In genomic region chr10:115809169-115809568, GRCm38 (mm10) we compare ENCODE assay signal across 21 mouse cellular contexts. TPM values are rescaled to one million over a fixed set of nuclear protein-coding genes. Genes with fewer than 3 reads are reported as not detected.
DNase-seq lines count a peak whose midpoint lies in the region; ATAC-seq and TF ChIP-seq lines count a peak whose summit lies in the region.
"Had no signal": no experiment of that assay in that cellular context is flagged by ENCODE, and none has a peak within 500 bp of the region (broad histone marks: within the 10 kb centered on the region; RNA-seq: fewer than 3 reads in every experiment).

No protein-coding gene starts in this region.

- DNase-seq in kidney, adult 2 months: peak; percentile 93
- peak; percentile 55 for DNase-seq in kidney, postnatal 10 days
- DNase-seq in liver, postnatal 0 days: no peak
- no peak for DNase-seq in thymus, postnatal 25 days
- no peak for DNase-seq in cerebellum, adult 8-10 months
- no peak for DNase-seq in gastrocnemius, adult 18-20 months (ENCODE audit: low spot score)
- DNase-seq: adrenal gland, postnatal 14 days; cerebellum, postnatal 10 days; gastrocnemius, postnatal 36 days; left cerebral cortex, postnatal 4 days; lung, adult 18-20 months; lung, postnatal 14 days had no signal

- H3K9ac ChIP-seq in intestine, embryonic 16.5 days (ENCODE audit: low read depth, low read length): no peak overlapping the region
- H3K9ac ChIP-seq in liver, postnatal 0 days (replicated peaks): no peak overlapping the region
- H3K9ac ChIP-seq: forebrain, embryonic 15.5 days; midbrain, embryonic 15.5 days; neural tube, embryonic 15.5 days had no signal

- H3K9me3 ChIP-seq in intestine, embryonic 16.5 days (ENCODE audit: control insufficient read depth, low read length): no peaks in the 10 kb centered on the region
- H3K9me3 ChIP-seq in liver, postnatal 0 days (ENCODE audit: low read length): no peaks in the 10 kb centered on the region
- H3K9me3 ChIP-seq: forebrain, embryonic 15.5 days; hindbrain, embryonic 10.5 days; midbrain, embryonic 15.5 days; neural tube, embryonic 15.5 days had no signal

- H3K4me1 ChIP-seq in intestine, embryonic 16.5 days (ENCODE audit: control insufficient read depth, insufficient read depth, low read length): no peaks in the 10 kb centered on the region
- H3K4me1 ChIP-seq in kidney, adult 2 months (ENCODE audit: control insufficient read depth, insufficient read depth, low read length): peaks cover 14% of the 10 kb centered on the region
- H3K4me1 ChIP-seq in liver, postnatal 0 days (ENCODE audit: insufficient read depth): no peaks in the 10 kb centered on the region
- H3K4me1 ChIP-seq: forebrain, embryonic 15.5 days; hindbrain, embryonic 10.5 days; midbrain, embryonic 15.5 days; neural tube, embryonic 15.5 days had no signal

- no peak overlapping the region for H3K27ac ChIP-seq in intestine, embryonic 16.5 days (ENCODE audit: low read length)
- H3K27ac ChIP-seq in kidney, adult 2 months (ENCODE audit: insufficient read depth, low read depth, low read length): peak overlapping the region; percentile 98
- H3K27ac ChIP-seq in liver, postnatal 0 days (ENCODE audit: low read depth): no peak overlapping the region
- H3K27ac ChIP-seq: forebrain, embryonic 15.5 days; hindbrain, embryonic 10.5 days; hindbrain, postnatal 0 days; layer of hippocampus, adult 2 months; midbrain, embryonic 15.5 days; neural tube, embryonic 15.5 days had no signal

- TF ChIP-seq POLR2A in kidney, adult 2 months (IDR thresholded peaks at IDR 0.05; ENCODE audit: low read depth, low read length): no peak

- TF ChIP-seq EP300 in liver, postnatal 0 days (IDR thresholded peaks at IDR 0.05; ENCODE audit: low read depth): no peak

- no peaks in the 10 kb centered on the region for H3K27me3 ChIP-seq in intestine, embryonic 16.5 days (replicated peaks; ENCODE audit: control insufficient read depth, insufficient read depth, low read length)
- H3K27me3 ChIP-seq in kidney, adult 2 months (replicated peaks; ENCODE audit: control insufficient read depth, insufficient read depth, low read length): no peaks in the 10 kb centered on the region
- no peaks in the 10 kb centered on the region for H3K27me3 ChIP-seq in liver, postnatal 0 days (ENCODE audit: insufficient read depth, low read length)
- H3K27me3 ChIP-seq: forebrain, embryonic 15.5 days; midbrain, embryonic 15.5 days; neural tube, embryonic 15.5 days had no signal

- no peak overlapping the region for H3K4me3 ChIP-seq in intestine, embryonic 16.5 days (ENCODE audit: low read length)
- H3K4me3 ChIP-seq in kidney, adult 2 months (ENCODE audit: insufficient read depth, low read depth, low read length): no peak overlapping the region
- no peak overlapping the region for H3K4me3 ChIP-seq in liver, postnatal 0 days (ENCODE audit: low read depth, low read length)
- H3K4me3 ChIP-seq: forebrain, embryonic 15.5 days; hindbrain, embryonic 10.5 days; layer of hippocampus, adult 2 months; midbrain, embryonic 15.5 days; myocyte; neural tube, embryonic 15.5 days had no signal

- 42% methylated on average over 7 of the region's 7 CpGs for WGBS in intestine, embryonic 16.5 days
- WGBS in kidney, adult 2 months: 20% methylated on average over 7 of the region's 7 CpGs
- WGBS in liver, postnatal 0 days (ENCODE audit: insufficient replicate concordance): 60% methylated on average over 7 of the region's 7 CpGs

- TF ChIP-seq CTCF in kidney, adult 2 months (conservative IDR thresholded peaks at IDR 0.05; ENCODE audit: insufficient read depth, insufficient read length, low read depth, low read length): no peak
- TF ChIP-seq CTCF in liver, postnatal 0 days (IDR thresholded peaks at IDR 0.05; ENCODE audit: low read depth): no peak

- peak; percentile 17; the same call in 1 of the 2 replicates for ATAC-seq in intestine, embryonic 16.5 days
- ATAC-seq in liver, postnatal 0 days: peak; percentile 88
- ATAC-seq: activated CD4-positive, CD25-positive, alpha-beta regulatory T cell, adult 4 months; forebrain, embryonic 15.5 days; hindbrain, postnatal 0 days; midbrain, embryonic 15.5 days had no signal

- no peak overlapping the region for H3K4me2 ChIP-seq in intestine, embryonic 16.5 days (ENCODE audit: low read depth, low read length)
- no peak overlapping the region for H3K4me2 ChIP-seq in liver, postnatal 0 days (ENCODE audit: low read depth, low read length)
- H3K4me2 ChIP-seq: forebrain, embryonic 15.5 days; midbrain, embryonic 15.5 days; neural tube, embryonic 15.5 days had no signal

- H3K36me3 ChIP-seq in intestine, embryonic 16.5 days (ENCODE audit: control insufficient read depth, insufficient read depth, low read length): no peaks in the 10 kb centered on the region
- H3K36me3 ChIP-seq in kidney, adult 2 months (ENCODE audit: control insufficient read depth, insufficient read depth, low read length): no peaks in the 10 kb centered on the region
- no peaks in the 10 kb centered on the region for H3K36me3 ChIP-seq in liver, postnatal 0 days (replicated peaks; ENCODE audit: insufficient read depth, low read length)
- H3K36me3 ChIP-seq: forebrain, embryonic 15.5 days; hindbrain, embryonic 10.5 days; midbrain, embryonic 15.5 days; neural tube, embryonic 15.5 days had no signal

RNA-seq across cellular contexts. Expression of gene Tspan8, which starts 7.5 kb away (rescaled TPM):
- 229 and 235 TPM in 2 replicates for polyA plus RNA-seq in intestine, embryonic 16.5 days (2015; fragmentation: Nextera tagmentation; extraction: Ambion mirVana)
- 22.7 and 32.7 TPM in 2 replicates for polyA plus RNA-seq in kidney, adult 2 months (2012; rRNA removed)
- 23.6 and 23.7 TPM in 2 replicates for polyA plus RNA-seq in liver, postnatal 0 days (2015; fragmentation: Nextera tagmentation; extraction: Ambion mirVana)
- total RNA-seq in gastrocnemius, adult 18-20 months (2021): 100 to 1,000 TPM; 110 to 113 TPM

Comparison
In these comparisons a context has a peak if more than half of its experiments do, and no peak if none do; other contexts are left out.
1. DNase-seq: peak in kidney, adult 2 months (single experiment) and kidney, postnatal 10 days (single experiment); none in liver, postnatal 0 days (single experiment), thymus, postnatal 25 days (single experiment), cerebellum, adult 8-10 months (single experiment) and gastrocnemius, adult 18-20 months (single experiment).